Mouse (Mus musculus) stomach, embryonic 16.5 days (tissue): ENCODE data around the gene Gm45713. TPM values are rescaled to one million over a fixed set of nuclear protein-coding genes. Genes with fewer than 3 reads are reported as not detected.
"Not testable (repeated sequence)": the region's sequence is repeated elsewhere in the genome, so short reads cannot be mapped to it uniquely, and the experiment has no call there.

ENCODE experiments used
- ATAC-seq: fragments of 200-750 bp; cut with Nextera tagmentation; 2 replicates; pipeline ENCODE4 v1.8.0; 2017; ENCODE audit warnings: moderate number of reproducible peaks, moderate TSS enrichment; ENCODE audit not compliant: insufficient read depth, low FRiP score
- H3K27ac ChIP-seq: fragments of 300-500 bp; sonication (generic); 2 replicates; pipeline ENCODE4 v1.5.1; 2014; ENCODE audit warnings: low read length
- H3K27me3 ChIP-seq: fragments of 300-500 bp; sonication (generic); 2 replicates; pipeline ENCODE4 v1.6.1; 2014; ENCODE audit warnings: low read length, control low read depth, mixed read lengths; ENCODE audit not compliant: control insufficient read depth, insufficient read depth
- H3K36me3 ChIP-seq: fragments of 300-500 bp; sonication (generic); 2 replicates; pipeline ENCODE4 v1.6.1; 2014; ENCODE audit warnings: low read length; ENCODE audit not compliant: control insufficient read depth, insufficient read depth
- H3K4me1 ChIP-seq: fragments of 300-500 bp; sonication (generic); 2 replicates; pipeline ENCODE4 v1.6.1; 2014; ENCODE audit warnings: low read length, control low read depth, mixed read lengths; ENCODE audit not compliant: control insufficient read depth, insufficient read depth
- H3K4me2 ChIP-seq: fragments of 300-500 bp; sonication (generic); 2 replicates; pipeline ENCODE4 v1.6.1; 2014; ENCODE audit warnings: low read depth, low read length, mixed read lengths
- H3K4me3 ChIP-seq: fragments of 300-500 bp; sonication (generic); replicated peaks from 2 replicates; pipeline ENCODE4 v1.5.1; 2014; ENCODE audit warnings: mild to moderate bottlenecking, low read length
- H3K9ac ChIP-seq: fragments of 300-500 bp; sonication (generic); 2 replicates; pipeline ENCODE4 v1.6.1; 2014; ENCODE audit warnings: low read length
- H3K9me3 ChIP-seq: fragments of 300-500 bp; sonication (generic); replicated peaks from 2 replicates; pipeline ENCODE4 v1.6.1; 2016; ENCODE audit warnings: low read length, control low read depth; ENCODE audit not compliant: control insufficient read depth
- WGBS: fragments of 180-500 bp; shearing (Covaris S2); extraction: QIAGEN DNeasy Blood & Tissue Kit; methylation state at CpG from one replicate; pipeline ENCODE4 v1.1.7; 2014; 5-methylcytosine and 5-hydroxymethylcytosine counted together
- polyA plus RNA-seq: library from polyadenylated mRNA; unstranded; fragments of >200 nt; fragmentation: Nextera tagmentation; extraction: Ambion mirVana; gene quantifications from 2 replicates; pipeline ENCODE4 v1.2.1, GENCODE M21; 2015

Gm45713 gene
- polyA plus RNA-seq, 1 experiment from 2014 or later = not detected

DNA sequence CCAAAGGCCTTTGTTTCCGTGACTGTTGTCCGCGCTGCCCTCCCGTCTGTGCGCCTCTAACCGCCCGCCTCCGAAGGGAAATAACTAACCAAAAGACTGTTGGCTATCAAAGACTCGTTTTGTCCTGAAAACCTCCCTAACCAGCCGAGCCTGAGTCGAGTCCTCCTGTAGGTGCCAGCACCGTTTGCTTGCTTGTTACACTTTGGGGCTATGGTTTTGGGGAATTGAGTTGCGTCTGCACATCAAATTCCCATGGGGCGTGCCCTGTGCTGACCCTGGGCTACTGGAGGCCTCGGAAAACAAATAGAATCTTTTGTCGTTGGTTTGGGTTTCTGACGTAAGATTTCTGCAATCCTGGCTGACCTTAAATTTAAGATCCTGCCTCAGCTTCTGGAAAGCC lies 6.7 kb downstream of the Gm45713 start:
- Histone ChIP-seq H3K9me3 (peaks cover 4% of the 10 kb centered on the region; the same call in 1 of the 2 replicates), H3K27ac (peak overlapping the region; percentile 84), H3K4me1 (peaks cover 24% of the 10 kb centered on the region), H3K4me2 (peak overlapping the region; percentile 68), H3K27me3 (no peaks in the 10 kb centered on the region), H3K36me3 (peaks cover 15% of the 10 kb centered on the region), H3K4me3 (peak overlapping the region; percentile 50), H3K9ac (peak overlapping the region; percentile 73)
- no peak for ATAC-seq
- under 1% methylated on average over 17 of the region's 17 CpGs for WGBS

DNA sequence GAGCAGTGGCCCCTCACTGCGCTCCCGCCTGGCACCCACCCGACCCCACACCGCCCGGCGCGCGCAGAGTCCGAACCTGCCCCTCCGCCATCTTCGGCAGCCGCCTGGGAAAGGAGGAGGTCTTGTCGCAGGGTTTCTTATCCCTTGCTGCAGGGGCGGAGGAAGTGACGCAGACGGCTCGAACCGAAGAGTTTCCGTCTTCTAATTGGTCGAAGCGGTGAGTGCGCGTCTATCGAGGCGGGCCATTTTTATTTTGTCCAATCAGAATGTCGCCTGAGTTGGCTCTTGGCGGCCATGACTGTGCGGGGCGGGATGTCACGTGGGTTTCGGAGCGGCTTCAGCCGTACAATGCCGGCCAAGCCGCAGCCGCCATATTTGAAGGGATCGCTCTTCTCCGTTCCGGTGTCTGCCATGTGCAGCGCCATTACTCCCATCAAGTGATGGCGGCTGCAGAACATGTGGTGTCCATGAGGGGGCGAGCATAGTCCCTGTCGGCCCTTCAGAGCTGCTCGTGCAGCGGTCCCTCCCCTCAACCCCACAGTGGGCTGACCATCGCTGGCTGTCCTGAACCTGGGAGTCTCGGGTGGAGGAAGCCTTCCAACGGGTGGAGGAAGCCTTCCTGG lies 7.3 kb downstream of the Gm45713 start, which contains the start of gene Rpl13a:
Gene Rpl13a, minus strand, starts transcription at position 138 of the 623 bp plus-strand sequence.
- Histone ChIP-seq H3K4me2 (peak within 1 kb of the TSS; percentile 69), H3K9ac (peak within 1 kb of the TSS; percentile 99), H3K4me3 (peak within 1 kb of the TSS; percentile 62), H3K27ac (peak within 1 kb of the TSS; percentile 84), H3K9me3 (peaks cover 4% of the 10 kb centered on the region; the same call in 1 of the 2 replicates), H3K4me1 (peaks cover 24% of the 10 kb centered on the region), H3K36me3 (peaks cover 15% of the 10 kb centered on the region), H3K27me3 (no peaks in the 10 kb centered on the region)
- WGBS = under 1% methylated on average over 48 of the region's 48 CpGs
- ATAC-seq = peak; percentile 94

DNA sequence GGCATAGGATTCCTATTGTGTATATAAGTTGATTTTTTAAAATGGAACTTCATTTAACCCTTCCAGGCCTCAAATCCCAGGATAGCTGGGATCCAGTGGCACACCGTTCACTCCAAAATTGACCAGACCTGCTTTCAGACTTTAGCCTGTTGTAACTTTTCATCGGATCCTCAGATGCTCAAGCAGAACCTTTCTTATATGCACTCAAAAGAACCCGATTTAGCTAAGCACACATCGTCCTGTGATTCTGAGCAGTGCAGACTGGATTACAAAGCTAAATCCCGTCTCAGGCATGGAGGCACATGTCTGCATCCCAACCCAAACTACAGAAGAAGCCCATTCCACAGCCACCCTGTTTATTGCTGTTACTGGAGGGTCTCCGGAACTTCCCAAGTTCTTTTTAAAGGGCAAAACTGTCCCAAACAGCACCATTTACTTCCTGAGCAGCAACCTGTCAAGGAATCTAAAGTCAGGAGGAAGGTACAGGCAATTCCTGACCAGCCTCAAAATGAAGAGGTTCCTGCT lies 8.3 kb downstream of the Gm45713 start:
- peak overlapping the region; percentile 62 for H3K4me3 ChIP-seq
- no peak for ATAC-seq
- H3K4me1 ChIP-seq = peaks cover 29% of the 10 kb centered on the region
- H3K27me3 ChIP-seq = no peaks in the 10 kb centered on the region
- peak overlapping the region; percentile 69 for H3K4me2 ChIP-seq
- peaks cover 15% of the 10 kb centered on the region for H3K36me3 ChIP-seq
- peak overlapping the region; percentile 99 for H3K9ac ChIP-seq
- H3K9me3 ChIP-seq = no peaks in the 10 kb centered on the region
- WGBS = 2% methylated on average over 6 of the region's 6 CpGs
- peak overlapping the region; percentile 84 for H3K27ac ChIP-seq

- H3K4me1 ChIP-seq = peaks cover 36% of the 10 kb centered on the region
- peaks cover 17% of the 10 kb centered on the region for H3K36me3 ChIP-seq
- H3K27me3 ChIP-seq = no peaks in the 10 kb centered on the region
- WGBS = 32% methylated on average over 21 of the region's 21 CpGs
- no peak for ATAC-seq
- H3K9me3 ChIP-seq = no peaks in the 10 kb centered on the region
- H3K4me3 ChIP-seq = peak overlapping the region; percentile 62
- peak overlapping the region; percentile 69 for H3K4me2 ChIP-seq
- H3K9ac ChIP-seq = peak overlapping the region; percentile 99
- peak overlapping the region; percentile 84 for H3K27ac ChIP-seq
Measured at GRCm38 (mm10) chr7:45126844-45127699, 9.0 kb downstream of the Gm45713 start.

DNA sequence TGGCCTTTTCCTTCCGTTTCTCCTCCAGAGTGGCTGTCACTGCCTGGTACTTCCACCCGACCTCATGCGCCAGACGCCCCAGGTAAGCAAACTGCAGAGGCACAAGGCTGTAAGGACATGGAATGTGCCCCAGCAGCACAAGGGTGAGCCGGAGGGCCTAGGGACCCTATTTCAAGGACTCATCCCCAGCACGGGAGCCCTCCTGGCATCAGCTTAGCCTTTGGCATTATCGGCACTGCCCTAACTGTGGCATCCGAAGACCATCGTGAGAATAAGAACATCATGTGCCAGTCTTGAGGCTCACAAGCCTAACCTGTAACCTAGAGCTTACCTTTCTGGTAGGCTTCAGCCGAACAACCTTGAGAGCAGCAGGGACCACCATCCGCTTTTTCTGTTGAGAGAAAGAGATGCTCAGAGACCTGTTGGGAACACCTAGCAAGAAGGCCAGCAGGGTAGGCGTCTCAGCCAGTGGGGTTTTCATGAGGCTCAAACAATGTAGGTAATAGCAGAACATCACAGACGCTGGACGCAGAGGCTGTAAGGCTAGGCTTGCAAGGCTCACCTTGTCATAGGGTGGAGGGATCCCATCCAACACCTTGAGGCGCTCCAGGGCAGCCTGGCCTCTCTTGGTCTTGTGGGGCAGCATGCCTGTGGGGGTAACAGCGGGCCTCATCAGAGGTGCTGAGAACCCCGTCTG lies 9.7 kb downstream of the Gm45713 start:
- no peaks in the 10 kb centered on the region for H3K27me3 ChIP-seq
- H3K4me1 ChIP-seq = peaks cover 44% of the 10 kb centered on the region
- H3K4me2 ChIP-seq = peak overlapping the region; percentile 69
- H3K4me3 ChIP-seq = peak overlapping the region; percentile 62
- H3K9me3 ChIP-seq = no peaks in the 10 kb centered on the region
- peak overlapping the region; percentile 84 for H3K27ac ChIP-seq
- WGBS = 70% methylated on average over 17 of the region's 17 CpGs
- peaks cover 25% of the 10 kb centered on the region for H3K36me3 ChIP-seq
- ATAC-seq = no peak
- H3K9ac ChIP-seq = peak overlapping the region; percentile 99

GRCm38 (mm10) chr7:45125649-45126048 lies 10.4 kb downstream of the Gm45713 start:
- H3K27me3 ChIP-seq, H3K4me2 ChIP-seq, H3K9me3 ChIP-seq, ATAC-seq, H3K9ac ChIP-seq: not testable (repeated sequence)
- 65% methylated on average over 5 of the region's 5 CpGs for WGBS
- Histone ChIP-seq H3K4me1 (peaks cover 44% of the 10 kb centered on the region), H3K36me3 (peaks cover 27% of the 10 kb centered on the region), H3K27ac (peak overlapping the region; percentile 68), H3K4me3 (0 out of 2 replicates have a peak overlapping the region, but pooled peaks have one; percentile 1)

- no peak overlapping the region; the same call in 1 of the 2 replicates for H3K9ac ChIP-seq
- H3K4me2 ChIP-seq = peak overlapping the region; percentile 49; the same call in 1 of the 2 replicates
- H3K27ac ChIP-seq = peak overlapping the region; percentile 68
- peaks cover 27% of the 10 kb centered on the region for H3K36me3 ChIP-seq
- peaks cover 44% of the 10 kb centered on the region for H3K4me1 ChIP-seq
- WGBS = 25% methylated on average over 7 of the region's 7 CpGs
- H3K9me3 ChIP-seq = no peaks in the 10 kb centered on the region
- H3K4me3 ChIP-seq = 0 out of 2 replicates have a peak overlapping the region, but pooled peaks have one; percentile 1
- H3K27me3 ChIP-seq = no peaks in the 10 kb centered on the region
- no peak for ATAC-seq
Measured at GRCm38 (mm10) chr7:45125144-45125600, 10.9 kb downstream of the Gm45713 start.

GRCm38 (mm10) chr7:45124224-45125143 lies 11.5 kb downstream of the Gm45713 start, which contains the start of gene Rps11:
Gene Rps11 (minus strand): TSS chr7:45124439.
- Histone ChIP-seq H3K9me3 (no peaks in the 10 kb centered on the region), H3K27ac (peak within 1 kb of the TSS; percentile 82), H3K4me1 (peaks cover 41% of the 10 kb centered on the region), H3K36me3 (peaks cover 27% of the 10 kb centered on the region), H3K27me3 (no peaks in the 10 kb centered on the region), H3K4me2 (peak within 1 kb of the TSS; percentile 76), H3K4me3 (peak within 1 kb of the TSS; percentile 69), H3K9ac (peak within 1 kb of the TSS; percentile 88)
- peak; percentile 84 for ATAC-seq
- WGBS = under 1% methylated on average over 59 of the region's 59 CpGs
